Mouse (Mus musculus): ENCODE results near the gene Tshz3.

DNA sequence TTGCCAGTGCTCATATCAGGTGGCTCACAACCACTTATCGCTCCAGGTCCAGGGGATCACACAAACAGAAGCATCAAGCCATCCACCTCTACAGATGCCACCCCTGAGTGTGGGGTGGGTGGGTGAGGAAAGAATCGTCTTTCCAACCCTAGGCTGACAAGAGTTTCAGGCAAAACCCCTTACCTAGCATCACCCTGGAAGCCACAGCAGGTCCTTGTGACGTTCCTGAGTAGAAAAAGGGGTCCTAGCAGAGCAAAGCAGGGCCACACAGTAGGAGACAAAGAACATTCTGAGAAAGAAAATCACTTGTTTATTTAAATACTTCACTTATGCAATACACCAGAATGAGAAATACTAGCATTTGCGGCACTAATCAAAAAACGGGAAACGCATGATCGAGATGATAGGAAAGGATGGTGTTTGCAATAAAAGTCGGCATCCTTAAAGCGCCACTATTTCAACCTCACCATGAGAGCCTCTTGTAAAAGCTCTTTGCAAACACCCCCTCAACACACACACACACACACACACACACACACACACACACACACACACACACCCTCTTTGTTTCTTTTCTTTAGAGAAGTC lies 18.8 kb upstream of the Tshz3 start:
- TF ChIP-seq POLR2A (IDR thresholded peaks at IDR 0.05; ENCODE audit: borderline replicate concordance, control insufficient read depth, low read depth, low read length) (no peak), CTCF (IDR thresholded peaks at IDR 0.05; ENCODE audit: control insufficient read depth, insufficient read depth, low read length) (no peak)
